Mouse (Mus musculus) midbrain, embryonic 15.5 days (tissue): ENCODE results near the gene Mast1. TPM values are rescaled to one million over a fixed set of nuclear protein-coding genes. Genes with fewer than 3 reads are reported as not detected.

Experiments used
- ATAC-seq: fragments of 200-750 bp; cut with Nextera tagmentation; replicated peaks from 2 replicates; pipeline ENCODE4 v1.8.0; 2017; ENCODE audit warnings: moderate TSS enrichment
- H3K27ac ChIP-seq: fragments of 300-500 bp; sonication (generic); 2 replicates; pipeline ENCODE4 v1.5.1; 2015; ENCODE audit warnings: mild to moderate bottlenecking, inconsistent platforms
- H3K27me3 ChIP-seq: fragments of 300-500 bp; sonication (generic); replicated peaks from 2 replicates; pipeline ENCODE4 v1.6.1; 2015; ENCODE audit warnings: inconsistent platforms
- H3K36me3 ChIP-seq: fragments of 300-500 bp; sonication (generic); replicated peaks from 2 replicates; pipeline ENCODE4 v1.6.1; 2015; ENCODE audit warnings: inconsistent platforms
- H3K4me1 ChIP-seq: fragments of 300-500 bp; sonication (generic); 2 replicates; pipeline ENCODE4 v1.6.1; 2015; ENCODE audit warnings: inconsistent platforms
- H3K4me2 ChIP-seq: fragments of 300-500 bp; sonication (generic); 2 replicates; pipeline ENCODE4 v1.6.1; 2015; ENCODE audit warnings: inconsistent platforms, mild to moderate bottlenecking, moderate library complexity
- H3K4me3 ChIP-seq: fragments of 300-500 bp; sonication (generic); 2 replicates; pipeline ENCODE4 v1.5.1; 2015; ENCODE audit warnings: mild to moderate bottlenecking, inconsistent platforms
- H3K9ac ChIP-seq: fragments of 300-500 bp; sonication (generic); 2 replicates; pipeline ENCODE4 v1.6.1; 2015; ENCODE audit warnings: mild to moderate bottlenecking, inconsistent platforms
- H3K9me3 ChIP-seq: fragments of 300-500 bp; sonication (generic); 2 replicates; pipeline ENCODE4 v1.6.1; 2016; ENCODE audit warnings: inconsistent platforms
- WGBS: fragments of 180-500 bp; shearing (Covaris S2); methylation state at CpG from one replicate; pipeline ENCODE4 v1.1.7; 2015; ENCODE audit warnings: mixed read lengths; 5-methylcytosine and 5-hydroxymethylcytosine counted together
- microRNA-seq: library from miRNA; unstranded; fragments of <30 nt; microRNA quantifications from one replicate; pipeline ENCODE4, GENCODE M21; 2016
- polyA plus RNA-seq: library from polyadenylated mRNA; unstranded; fragments of >200 nt; fragmentation: Nextera tagmentation; extraction: Ambion mirVana; gene quantifications from 2 replicates; pipeline ENCODE4 v1.2.1, GENCODE M21; 2015

The Mast1 gene
- polyA plus RNA-seq, 1 experiment from 2014 or later: 84.8 TPM

DNA sequence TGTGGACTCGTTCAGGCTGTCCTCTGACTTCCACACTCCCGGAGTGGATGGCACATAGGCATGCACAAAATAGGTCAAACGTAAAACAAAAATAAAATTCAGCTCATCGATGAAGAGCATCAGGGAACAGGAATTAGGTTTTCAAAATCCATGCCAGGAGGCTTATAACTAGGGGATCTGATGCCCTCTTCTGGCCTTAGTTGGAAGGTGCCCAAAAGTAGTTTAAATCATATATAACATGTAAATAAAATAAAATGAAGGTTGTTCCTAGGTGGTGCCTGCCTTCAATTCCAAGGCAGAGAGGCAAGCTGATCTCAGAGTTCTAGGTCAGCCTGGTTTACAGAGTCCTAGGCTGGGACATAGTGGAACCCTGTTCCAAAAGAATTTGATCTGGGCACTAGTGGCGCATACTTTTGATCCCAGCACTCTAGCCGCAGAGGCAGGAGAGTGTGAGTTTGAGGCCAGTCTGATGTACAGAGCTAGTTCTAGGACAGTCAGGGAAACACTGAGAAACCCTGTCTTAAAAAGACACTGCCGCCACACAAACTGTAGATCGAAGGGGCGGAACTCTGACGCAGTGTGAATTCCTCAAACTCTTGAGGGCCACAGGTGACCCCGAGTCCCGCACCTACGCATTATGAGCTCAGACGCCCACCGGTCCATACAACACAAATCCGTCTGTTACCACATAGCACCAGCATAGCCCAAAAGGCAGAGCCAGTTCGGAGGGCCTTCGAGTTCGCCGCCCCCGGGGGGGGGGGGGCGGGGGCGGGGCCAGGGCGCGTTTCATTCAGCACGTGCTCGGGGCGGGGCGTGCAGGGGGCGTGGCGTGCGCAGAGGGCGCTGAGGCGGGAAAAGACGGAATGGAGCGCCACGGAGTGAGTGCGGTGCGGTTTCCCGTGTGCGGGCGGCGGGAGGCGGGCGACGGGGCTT is 65.5 kb downstream of the Mast1 start, which contains the start of gene Syce2:
Gene Syce2, plus strand, starts transcription at position 736 of the 933 bp plus-strand sequence.
- Histone ChIP-seq H3K9me3 (no peaks in the 10 kb centered on the region), H3K4me3 (peak within 1 kb of the TSS; percentile 43), H3K27me3 (peaks cover 7% of the 10 kb centered on the region; the same call in 1 of the 2 replicates), H3K36me3 (peaks cover 20% of the 10 kb centered on the region; the same call in 1 of the 2 replicates), H3K4me2 (peak within 1 kb of the TSS; percentile 87), H3K4me1 (peaks cover 10% of the 10 kb centered on the region), H3K9ac (peak within 1 kb of the TSS; percentile 21), H3K27ac (no peak within 1 kb of the TSS)
- peak; percentile 75 for ATAC-seq
- WGBS: 15% methylated on average over 46 of the region's 46 CpGs

Small RNA genes within 50 kb of the gene (microRNA-seq; reads per million reads assigned to microRNA genes)
- gene Gm24197 (not detected), gene Mir7069 (4.0 reads per million, percentile 20 among the genes with 10 or more reads in this experiment)

Other genes starting within 250 kb of the Mast1 start
- 16.3 and 17.2 TPM in 2 replicates for gene Nacc1, start 249.5 kb downstream of the Mast1 start, polyA plus RNA-seq
- gene Lyl1, start 235.9 kb downstream of the Mast1 start, polyA plus RNA-seq: 3.4 and 4.2 TPM in 2 replicates
- 0.97 and 1.8 TPM in 2 replicates for gene G430095P16Rik, start 214.4 kb downstream of the Mast1 start, polyA plus RNA-seq
- 48.6 and 54.0 TPM in 2 replicates for gene Nfix, start 137.0 kb downstream of the Mast1 start, polyA plus RNA-seq
- gene Dand5, start 114.5 kb downstream of the Mast1 start, polyA plus RNA-seq: 12.3 and 13.4 TPM in 2 replicates
- 35.5 and 36.1 TPM in 2 replicates for gene Gadd45gip1, start 105.8 kb downstream of the Mast1 start, polyA plus RNA-seq
- gene Rad23a, start 96.7 kb downstream of the Mast1 start, polyA plus RNA-seq: 88.2 and 91.7 TPM in 2 replicates
- gene Calr, start 90.4 kb downstream of the Mast1 start, polyA plus RNA-seq: 669 and 673 TPM in 2 replicates
- 126 and 127 TPM in 2 replicates for gene Farsa, start 80.4 kb downstream of the Mast1 start, polyA plus RNA-seq
- gene Syce2, start 65.2 kb downstream of the Mast1 start, polyA plus RNA-seq: 18.4 and 22.0 TPM in 2 replicates
- 36.1 and 37.1 TPM in 2 replicates for gene Gcdh, start 43.4 kb downstream of the Mast1 start, polyA plus RNA-seq
- 0.65 and 0.79 TPM in 2 replicates for gene Klf1, start 35.4 kb downstream of the Mast1 start, polyA plus RNA-seq
- gene Dnase2a, start 28.8 kb downstream of the Mast1 start, polyA plus RNA-seq: 7.1 and 7.6 TPM in 2 replicates
- gene Rtbdn, start 9.6 kb upstream of the Mast1 start, polyA plus RNA-seq: 2.8 and 3.4 TPM in 2 replicates
- gene Gm49661, start 32.1 kb upstream of the Mast1 start, polyA plus RNA-seq: not detected in 2 replicates
- 1,276 and 1,344 TPM in 2 replicates for gene Prdx2, start 32.2 kb upstream of the Mast1 start, polyA plus RNA-seq
- 54.2 and 54.7 TPM in 2 replicates for gene Rnaseh2a, start 32.4 kb upstream of the Mast1 start, polyA plus RNA-seq
- 5.5 and 6.8 TPM in 2 replicates for gene Junb, start 41.4 kb upstream of the Mast1 start, polyA plus RNA-seq
- 38.9 and 41.1 TPM in 2 replicates for gene Hook2, start 53.2 kb upstream of the Mast1 start, polyA plus RNA-seq
- gene Best2, start 77.2 kb upstream of the Mast1 start, polyA plus RNA-seq: not detected in 2 replicates
- 146 and 159 TPM in 2 replicates for gene Asna1, start 87.9 kb upstream of the Mast1 start, polyA plus RNA-seq
- gene Trir, start 89.5 kb upstream of the Mast1 start, polyA plus RNA-seq: 121 and 124 TPM in 2 replicates
- gene Tnpo2, start 99.6 kb upstream of the Mast1 start, polyA plus RNA-seq: 64.2 and 71.0 TPM in 2 replicates
- 84.5 and 86.2 TPM in 2 replicates for gene Fbxw9, start 122.7 kb upstream of the Mast1 start, polyA plus RNA-seq
- gene Gm5741, start 130.6 kb upstream of the Mast1 start, polyA plus RNA-seq: 0.89 and 2.0 TPM in 2 replicates
- 111 and 112 TPM in 2 replicates for gene Dhps, start 134.4 kb upstream of the Mast1 start, polyA plus RNA-seq
- 135 TPM in 2 replicates for gene Wdr83os, start 143.4 kb upstream of the Mast1 start, polyA plus RNA-seq
- gene Wdr83, start 143.9 kb upstream of the Mast1 start, polyA plus RNA-seq: 60.3 and 66.9 TPM in 2 replicates
- gene Man2b1, start 145.9 kb upstream of the Mast1 start, polyA plus RNA-seq: 19.8 and 20.0 TPM in 2 replicates
- 4.2 and 4.6 TPM in 2 replicates for gene Zfp791, start 185.7 kb upstream of the Mast1 start, polyA plus RNA-seq
- not detected in 2 replicates for gene Cks1brt, start 214.6 kb upstream of the Mast1 start, polyA plus RNA-seq